Mouse (Mus musculus) small intestine, adult 2 months (tissue): Measurements from ENCODE around the gene Tcf7.

ENCODE experiments used
- CTCF ChIP-seq: fragments of 200-500 bp; IDR thresholded peaks from 2 replicates; pipeline ENCODE4 v1.5.1; 2012; ENCODE audit warnings: low read depth, mild to moderate bottlenecking, control low read depth, inconsistent platforms, low read length, moderate library complexity, mixed read lengths; ENCODE audit not compliant: insufficient replicate concordance, insufficient read length; ENCODE audit errors: extremely low read depth
- POLR2A ChIP-seq: fragments of 200-500 bp; IDR thresholded peaks from 2 replicates; pipeline ENCODE4 v1.6.1; 2012; ENCODE audit warnings: low read depth, mild to moderate bottlenecking, control low read depth, inconsistent platforms, low read length, moderate library complexity

GRCm38 (mm10) chr11:52321540-52321939 is 38.7 kb upstream of the Tcf7 start:
- TF ChIP-seq CTCF (no peak), POLR2A (no peak)
